Mouse (Mus musculus): ENCODE results near the gene Myadm.

The Myadm gene

GRCm38 (mm10) chr7:3314121-3314520 is 25.2 kb downstream of the Myadm start:
- DNase-seq (ENCODE audit: low read depth in 2 of 2, low spot score in 2 of 2) = no peak

GRCm38 (mm10) chr7:3317704-3318103 is 28.8 kb downstream of the Myadm start:
- no peak for DNase-seq (ENCODE audit: low read depth in 2 of 2, low spot score in 2 of 2)

- DNase-seq (ENCODE audit: low read depth in 2 of 2, low spot score in 2 of 2) = no peak
Observed at GRCm38 (mm10) chr7:3320856-3321255, 32.0 kb downstream of the Myadm start.

- DNase-seq (ENCODE audit: low read depth in 2 of 2, low spot score in 2 of 2) = no peak
Observed at GRCm38 (mm10) chr7:3323826-3324225, 34.9 kb downstream of the Myadm start.

DNA sequence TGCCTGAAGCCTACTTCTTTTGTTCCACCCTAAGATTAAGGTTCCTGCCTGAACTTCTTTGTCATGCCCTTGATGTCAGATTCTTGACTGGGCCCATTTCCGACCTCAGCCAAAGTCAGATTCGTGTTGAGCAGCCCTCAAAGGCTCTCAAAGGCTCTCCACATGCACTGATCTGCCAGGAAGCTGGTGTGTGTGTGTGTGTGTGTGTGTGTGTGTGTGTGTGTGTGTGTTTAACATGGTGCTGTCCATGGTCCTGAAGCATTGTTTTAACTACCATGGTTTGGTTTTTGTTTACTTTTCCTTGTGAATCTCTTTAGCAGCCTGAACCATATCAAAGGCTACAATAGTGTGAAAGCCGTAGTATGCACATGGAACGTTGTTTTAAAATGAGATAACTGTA is 39.1 kb downstream of the Myadm start:
- DNase-seq (ENCODE audit: low read depth in 2 of 2, low spot score in 2 of 2) = no peak

GRCm38 (mm10) chr7:3329776-3330546 is 41.1 kb downstream of the Myadm start:
- peak; percentile 52 to 55 for DNase-seq (ENCODE audit: low read depth in 2 of 2, low spot score in 2 of 2)

DNA sequence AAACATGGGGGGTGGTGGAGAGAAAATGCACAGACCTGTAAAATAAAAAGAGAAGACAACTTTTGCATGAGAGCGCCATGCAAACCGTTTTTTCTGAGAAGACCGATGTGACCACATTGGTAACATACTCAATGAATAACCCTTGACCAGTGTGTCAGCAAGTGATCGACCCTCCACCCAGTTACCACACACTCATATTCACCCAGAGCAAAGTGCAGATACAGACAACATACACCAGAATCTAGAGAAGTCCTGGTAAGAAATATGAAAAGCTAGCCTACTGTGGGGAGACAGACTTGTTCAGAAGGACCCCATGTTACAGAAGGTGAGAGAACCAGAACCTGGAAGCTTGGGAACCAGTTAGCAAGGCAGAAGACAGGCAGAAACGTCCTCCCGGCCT is 42.3 kb downstream of the Myadm start:
- DNase-seq (ENCODE audit: low read depth in 2 of 2, low spot score in 2 of 2) = no peak

GRCm38 (mm10) chr7:3331581-3332223 is 42.8 kb downstream of the Myadm start:
- DNase-seq (ENCODE audit: low read depth in 2 of 2, low spot score in 2 of 2) = no peak

DNA sequence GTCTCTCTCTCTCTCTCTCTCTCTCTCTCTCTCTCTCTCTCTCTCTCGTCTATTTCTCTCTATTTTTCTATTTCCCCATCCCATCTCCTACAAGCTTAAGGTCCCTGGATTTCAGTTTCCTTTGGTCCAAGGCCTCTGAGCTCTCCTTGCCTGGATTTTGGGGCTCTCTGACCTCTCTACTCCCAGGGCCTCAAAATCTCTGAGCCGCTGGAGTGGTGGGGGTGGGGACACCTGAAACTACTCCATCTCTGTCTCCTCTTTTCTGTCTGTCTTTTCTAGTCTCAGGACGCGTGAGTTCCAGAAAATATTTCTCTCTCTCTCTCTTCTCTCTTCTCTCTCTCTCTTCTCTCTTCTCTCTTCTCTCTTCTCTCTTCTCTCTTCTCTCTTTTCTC is 43.3 kb downstream of the Myadm start:
- no peak for DNase-seq (ENCODE audit: low read depth in 2 of 2, low spot score in 2 of 2)

- no peak for DNase-seq (ENCODE audit: low read depth in 2 of 2, low spot score in 2 of 2)
Observed at GRCm38 (mm10) chr7:3332619-3333521, 44.0 kb downstream of the Myadm start, which contains the start of gene Cacng7. Cacng7 (plus strand) TSS chr7:3332955.

- DNase-seq (ENCODE audit: low read depth in 2 of 2, low spot score in 2 of 2) = no peak
Observed at GRCm38 (mm10) chr7:3333542-3333941, 44.7 kb downstream of the Myadm start.

- DNase-seq (ENCODE audit: low read depth in 2 of 2, low spot score in 2 of 2) = no peak
Observed at GRCm38 (mm10) chr7:3336412-3336811, 47.5 kb downstream of the Myadm start.

GRCm38 (mm10) chr7:3338286-3338935 is 49.5 kb downstream of the Myadm start:
- no peak for DNase-seq (ENCODE audit: low read depth in 2 of 2, low spot score in 2 of 2)

- DNase-seq (ENCODE audit: low read depth in 2 of 2, low spot score in 2 of 2) = no peak
Observed at GRCm38 (mm10) chr7:3339010-3339409, 50.1 kb downstream of the Myadm start.

GRCm38 (mm10) chr7:3343861-3344260 is 55.0 kb downstream of the Myadm start:
- no peak for DNase-seq (ENCODE audit: low read depth in 2 of 2, low spot score in 2 of 2)

DNA sequence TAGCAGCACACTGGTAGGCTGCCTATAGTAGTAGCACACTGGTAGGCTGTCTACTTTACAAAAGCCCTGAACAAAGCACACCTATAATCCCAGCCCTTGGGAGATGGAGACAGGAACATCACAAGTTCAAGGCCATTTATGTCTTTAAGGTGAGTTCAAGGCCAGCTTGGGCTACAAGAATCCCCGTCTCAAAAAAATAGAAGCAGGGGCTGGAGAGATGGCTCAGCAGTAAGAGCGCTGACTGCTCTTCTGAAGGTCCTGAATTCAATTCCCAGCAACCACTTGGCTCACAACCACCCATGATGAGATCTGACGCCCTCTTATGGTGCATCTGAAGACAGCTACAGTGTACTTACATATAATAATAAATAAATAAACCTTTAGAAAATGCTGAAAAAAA is 56.4 kb downstream of the Myadm start:
- no peak for DNase-seq (ENCODE audit: low read depth in 2 of 2, low spot score in 2 of 2)

DNA sequence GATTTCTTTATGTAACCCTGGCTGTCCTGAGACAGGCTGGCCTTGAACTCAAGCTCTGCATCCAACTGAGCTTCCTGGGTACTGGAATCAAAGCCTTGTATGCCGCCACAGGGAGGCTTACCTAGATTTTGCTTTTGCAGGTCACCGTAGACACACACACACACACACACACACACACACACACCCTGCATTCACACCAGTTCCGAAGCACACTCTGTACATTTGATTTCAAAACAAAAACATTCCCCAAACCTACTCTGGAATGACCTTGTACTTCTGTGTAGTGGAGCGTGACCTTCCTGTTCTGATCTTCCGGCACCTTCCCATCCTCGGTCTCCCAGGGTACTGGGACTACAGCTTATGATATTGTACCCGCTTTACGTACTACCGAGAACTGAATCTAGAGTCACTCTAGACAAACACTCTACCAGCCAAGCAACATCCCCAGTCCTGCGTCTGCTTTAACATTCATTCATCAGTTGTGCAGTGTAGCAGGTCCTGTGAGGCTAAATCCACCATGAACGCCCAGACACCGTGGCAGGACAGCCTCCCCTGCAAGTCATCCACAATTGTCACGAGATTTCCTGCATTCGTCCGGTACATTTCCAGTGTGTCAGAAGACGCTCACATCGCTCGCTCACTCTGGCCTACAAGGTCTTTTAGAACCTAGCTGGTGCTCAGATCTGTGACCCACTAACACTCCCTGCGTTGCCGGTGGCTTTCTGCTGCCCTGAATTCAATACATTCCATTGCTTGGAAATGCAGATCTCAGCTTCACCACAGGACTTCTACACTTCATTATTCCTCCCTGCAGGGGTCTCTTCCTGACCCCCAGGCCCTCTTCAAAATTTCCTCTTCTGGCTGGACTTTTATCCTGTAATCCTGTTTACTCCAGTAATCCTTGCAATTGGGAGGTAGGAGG is 58.7 kb downstream of the Myadm start:
- no peak for DNase-seq (ENCODE audit: low read depth in 2 of 2, low spot score in 2 of 2)

DNA sequence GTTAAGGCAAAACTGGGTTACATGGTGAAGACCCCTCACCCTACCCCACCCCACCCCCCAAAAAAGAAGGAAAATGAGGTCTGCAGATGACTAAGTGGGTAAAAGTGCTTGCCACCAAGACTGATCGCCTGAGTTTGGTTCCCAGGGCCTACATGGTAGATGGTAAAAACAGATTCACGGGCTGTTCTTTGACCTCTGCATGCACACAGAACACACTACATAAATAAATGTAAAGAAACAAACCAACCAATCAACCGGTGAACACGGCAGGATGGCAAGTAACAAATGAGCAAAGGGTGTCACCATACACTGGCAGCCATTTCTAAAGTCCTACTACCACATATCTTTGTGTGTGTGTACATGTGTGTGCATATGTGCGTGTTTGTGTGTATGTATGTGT is 59.4 kb downstream of the Myadm start:
- no peak for DNase-seq (ENCODE audit: low read depth in 2 of 2, low spot score in 2 of 2)

- DNase-seq (ENCODE audit: low read depth in 2 of 2, low spot score in 2 of 2) = no peak
Observed at GRCm38 (mm10) chr7:3349775-3350174, 60.9 kb downstream of the Myadm start.

Data from CD8-positive naive resting alpha-beta T cell, adult 2 months (primary cell).